Mouse (Mus musculus): ENCODE measurements at regions not wholly inside any gene's neighbourhood (a gene's known extent, or its start where the extent isn't known, plus 50 kb on each side); places are given as distances from the start of the nearest gene placed in this dataset.

DNA sequence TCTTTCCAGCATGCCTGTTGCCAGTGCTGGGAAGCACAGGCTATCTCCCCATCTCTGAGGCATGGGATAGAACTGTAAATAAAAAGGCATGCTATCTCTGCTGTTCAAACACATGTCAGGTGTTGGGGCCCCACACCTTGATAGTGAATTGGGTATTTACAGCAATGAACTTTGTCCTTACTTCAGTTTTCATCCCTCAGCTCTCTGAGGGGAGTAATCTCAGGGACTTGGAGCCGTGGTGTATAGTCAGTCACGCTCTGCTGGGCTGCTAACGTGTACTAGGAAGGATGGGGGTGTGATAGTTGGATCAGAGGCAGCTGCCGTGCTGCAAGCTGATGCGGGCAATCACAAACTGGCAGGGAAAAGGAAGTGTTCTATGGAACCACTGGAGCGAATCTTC, 91.5 kb upstream of the Prkg2 start:
- H3K4me1 ChIP-seq (ENCODE audit: control insufficient read depth, insufficient read depth, low read length) = no peaks in the 10 kb centered on the region

DNA sequence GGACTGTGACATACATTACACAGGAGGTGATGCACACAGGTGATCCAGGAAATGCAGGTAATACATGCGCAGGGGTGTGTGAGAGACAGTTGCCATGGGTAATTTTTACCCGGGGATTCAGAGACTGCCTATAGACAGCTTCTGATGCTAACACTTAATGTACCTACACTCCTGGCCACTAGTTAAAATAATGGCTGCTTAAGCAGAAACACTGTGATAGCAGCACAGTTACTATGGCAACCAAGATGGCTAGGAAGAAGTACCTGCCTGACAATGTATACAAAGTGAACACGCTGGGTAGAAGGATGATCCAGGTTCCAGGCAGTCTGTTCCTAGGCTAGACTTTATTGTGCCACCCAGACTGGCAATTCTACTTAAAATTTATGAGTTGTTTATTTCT, 88.3 kb upstream of the Prkg2 start:
- Histone ChIP-seq H3K4me1 (ENCODE audit: control insufficient read depth, insufficient read depth, low read length) (no peaks in the 10 kb centered on the region), H3K79me2 (replicated peaks; ENCODE audit: control insufficient read depth, insufficient read depth, low read length) (no peaks in the 10 kb centered on the region), H3K9ac (ENCODE audit: low read depth, low read length) (no peak overlapping the region), H3K36me3 (ENCODE audit: control insufficient read depth, insufficient read depth, low read length) (no peaks in the 10 kb centered on the region), H3K27me3 (ENCODE audit: control insufficient read depth, insufficient read depth, low read length) (no peaks in the 10 kb centered on the region; the same call in 1 of the 2 replicates), H3K27ac (no peak overlapping the region), H3K4me3 (no peak overlapping the region)
- intact Hi-C loops (cut with DNase I) = no loop called here
- no peak for DNase-seq
- TF ChIP-seq POLR2A (IDR thresholded peaks at IDR 0.05; ENCODE audit: insufficient read depth, low read depth, low read length) = no peak
- TF ChIP-seq EP300 (IDR thresholded peaks at IDR 0.05; ENCODE audit: insufficient read depth, low read depth, low read length) = no peak
- TF ChIP-seq CTCF (IDR thresholded peaks at IDR 0.05) = no peak
- WGBS = 92% methylated on average over 3 of the region's 3 CpGs

More for the DNA sequence above, 91.5 kb upstream of the Prkg2 start:
- Histone ChIP-seq H3K27me3 (ENCODE audit: control insufficient read depth, insufficient read depth, low read length) (no peaks in the 10 kb centered on the region; the same call in 1 of the 2 replicates), H3K9ac (ENCODE audit: low read depth, low read length) (no peak overlapping the region), H3K27ac (no peak overlapping the region), H3K79me2 (replicated peaks; ENCODE audit: control insufficient read depth, insufficient read depth, low read length) (no peaks in the 10 kb centered on the region), H3K4me3 (no peak overlapping the region), H3K36me3 (ENCODE audit: control insufficient read depth, insufficient read depth, low read length) (no peaks in the 10 kb centered on the region)
- TF ChIP-seq CTCF (IDR thresholded peaks at IDR 0.05) = no peak
- intact Hi-C loops (cut with DNase I) = no loop called here
- 50% methylated on average over 6 of the region's 6 CpGs for WGBS
- DNase-seq = no peak

GRCm38 (mm10) chr5:99111755-99112154, 74.6 kb upstream of the Prkg2 start:
- Histone ChIP-seq H3K4me1 (ENCODE audit: control insufficient read depth, insufficient read depth, low read length) (no peaks in the 10 kb centered on the region), H3K27me3 (ENCODE audit: control insufficient read depth, insufficient read depth, low read length) (no peaks in the 10 kb centered on the region), H3K27ac (no peak overlapping the region), H3K9ac (ENCODE audit: low read depth, low read length) (no peak overlapping the region), H3K36me3 (ENCODE audit: control insufficient read depth, insufficient read depth, low read length) (no peaks in the 10 kb centered on the region), H3K79me2 (replicated peaks; ENCODE audit: control insufficient read depth, insufficient read depth, low read length) (no peaks in the 10 kb centered on the region), H3K4me3 (no peak overlapping the region)
- no peak for DNase-seq
- intact Hi-C loops (cut with DNase I) = no loop called here
- TF ChIP-seq CTCF (IDR thresholded peaks at IDR 0.05) = no peak
- no peak for TF ChIP-seq POLR2A (IDR thresholded peaks at IDR 0.05; ENCODE audit: insufficient read depth, low read depth, low read length)
- TF ChIP-seq EP300 (IDR thresholded peaks at IDR 0.05; ENCODE audit: insufficient read depth, low read depth, low read length) = no peak
- 79% methylated on average over 4 of the region's 4 CpGs for WGBS

GRCm38 (mm10) chr5:99111235-99111634, 74.1 kb upstream of the Prkg2 start:
- WGBS = 62% methylated on average over 4 of the region's 4 CpGs
- intact Hi-C loops (cut with DNase I) = no loop called here

GRCm38 (mm10) chr5:99099727-99100116, 62.6 kb upstream of the Prkg2 start:
- intact Hi-C loops (cut with DNase I) = no loop called here
- no peak overlapping the region for H3K4me3 ChIP-seq
- no peaks in the 10 kb centered on the region for H3K79me2 ChIP-seq (replicated peaks; ENCODE audit: control insufficient read depth, insufficient read depth, low read length)
- no peaks in the 10 kb centered on the region for H3K36me3 ChIP-seq (ENCODE audit: control insufficient read depth, insufficient read depth, low read length)
- H3K9ac ChIP-seq (ENCODE audit: low read depth, low read length) = no peak overlapping the region
- no peaks in the 10 kb centered on the region for H3K4me1 ChIP-seq (ENCODE audit: control insufficient read depth, insufficient read depth, low read length)
- TF ChIP-seq POLR2A (IDR thresholded peaks at IDR 0.05; ENCODE audit: insufficient read depth, low read depth, low read length) (no peak), CTCF (IDR thresholded peaks at IDR 0.05) (no peak), EP300 (IDR thresholded peaks at IDR 0.05; ENCODE audit: insufficient read depth, low read depth, low read length) (no peak)
- WGBS = 85% methylated on average over 6 of the region's 6 CpGs
- DNase-seq = no peak
- H3K27ac ChIP-seq = no peak overlapping the region
- H3K27me3 ChIP-seq (ENCODE audit: control insufficient read depth, insufficient read depth, low read length) = no peaks in the 10 kb centered on the region

More at GRCm38 (mm10) chr5:99111235-99111634, 74.1 kb upstream of the Prkg2 start:
- no peak for DNase-seq
- Histone ChIP-seq H3K4me3 (no peak overlapping the region), H3K36me3 (ENCODE audit: control insufficient read depth, insufficient read depth, low read length) (no peaks in the 10 kb centered on the region), H3K27me3 (ENCODE audit: control insufficient read depth, insufficient read depth, low read length) (no peaks in the 10 kb centered on the region), H3K79me2 (replicated peaks; ENCODE audit: control insufficient read depth, insufficient read depth, low read length) (no peaks in the 10 kb centered on the region), H3K9ac (ENCODE audit: low read depth, low read length) (no peak overlapping the region), H3K4me1 (ENCODE audit: control insufficient read depth, insufficient read depth, low read length) (no peaks in the 10 kb centered on the region), H3K27ac (no peak overlapping the region)
- TF ChIP-seq CTCF (IDR thresholded peaks at IDR 0.05) (no peak), EP300 (IDR thresholded peaks at IDR 0.05; ENCODE audit: insufficient read depth, low read depth, low read length) (no peak), POLR2A (IDR thresholded peaks at IDR 0.05; ENCODE audit: insufficient read depth, low read depth, low read length) (no peak)

- Histone ChIP-seq H3K36me3 (ENCODE audit: control insufficient read depth, insufficient read depth, low read length) (no peaks in the 10 kb centered on the region), H3K9ac (ENCODE audit: low read depth, low read length) (no peak overlapping the region), H3K4me1 (ENCODE audit: control insufficient read depth, insufficient read depth, low read length) (no peaks in the 10 kb centered on the region), H3K27ac (no peak overlapping the region), H3K79me2 (replicated peaks; ENCODE audit: control insufficient read depth, insufficient read depth, low read length) (no peaks in the 10 kb centered on the region), H3K27me3 (ENCODE audit: control insufficient read depth, insufficient read depth, low read length) (no peaks in the 10 kb centered on the region), H3K4me3 (no peak overlapping the region)
- 93% methylated on average over 7 of the region's 7 CpGs for WGBS
- DNase-seq = no peak
- intact Hi-C loops (cut with DNase I) = no loop called here
- no peak for TF ChIP-seq EP300 (IDR thresholded peaks at IDR 0.05; ENCODE audit: insufficient read depth, low read depth, low read length)
- TF ChIP-seq CTCF (IDR thresholded peaks at IDR 0.05) = no peak
- no peak for TF ChIP-seq POLR2A (IDR thresholded peaks at IDR 0.05; ENCODE audit: insufficient read depth, low read depth, low read length)
Measured at GRCm38 (mm10) chr5:99099014-99099726, 62.0 kb upstream of the Prkg2 start.

Data from heart, adult 2 months (tissue).